Mouse (Mus musculus) CH12.LX (cell line): ENCODE data around the gene Gm6309.

ENCODE experiments used
- JUND ChIP-seq: conservative IDR thresholded peaks from 2 replicates; pipeline ENCODE4 v1.6.1; 2011; ENCODE audit warnings: low read depth, low read length, improper control_type of control experiment
- POLR2A ChIP-seq: IDR thresholded peaks from 2 replicates; pipeline ENCODE4 v1.6.1; 2011; ENCODE audit warnings: low read depth, mild to moderate bottlenecking, improper control_type of control experiment, low read length
- UBTF ChIP-seq: IDR thresholded peaks from 2 replicates; pipeline ENCODE4 v1.6.1; 2012; ENCODE audit warnings: low read depth, mild to moderate bottlenecking, inconsistent platforms, low read length, improper control_type of control experiment, moderate library complexity

- TF ChIP-seq POLR2A (no peak), UBTF (no peak), JUND (no peak)
Measured at GRCm38 (mm10) chr5:146147903-146148302, 22.6 kb downstream of the Gm6309 start.
